Mouse (Mus musculus) adrenal gland, postnatal 25 days (tissue): ENCODE data around the gene Gm11037. TPM values are rescaled to one million over a fixed set of nuclear protein-coding genes. Genes with fewer than 3 reads are reported as not detected.
A peak's percentile ranks its signal among the peaks of the same experiment; 100 is the strongest.

Experiments used
- DNase-seq: peaks from one replicate; pipeline ENCODE4 v3.0.0; 2021; ENCODE audit warnings: mixed read lengths
- total RNA-seq: library from RNA; stranded (reverse); gene quantifications from 2 replicates; pipeline ENCODE4 v1.2.3, GENCODE M21; 2021

Gene Gm11037
- total RNA-seq, 1 experiment from 2014 or later, result not detected

DNA sequence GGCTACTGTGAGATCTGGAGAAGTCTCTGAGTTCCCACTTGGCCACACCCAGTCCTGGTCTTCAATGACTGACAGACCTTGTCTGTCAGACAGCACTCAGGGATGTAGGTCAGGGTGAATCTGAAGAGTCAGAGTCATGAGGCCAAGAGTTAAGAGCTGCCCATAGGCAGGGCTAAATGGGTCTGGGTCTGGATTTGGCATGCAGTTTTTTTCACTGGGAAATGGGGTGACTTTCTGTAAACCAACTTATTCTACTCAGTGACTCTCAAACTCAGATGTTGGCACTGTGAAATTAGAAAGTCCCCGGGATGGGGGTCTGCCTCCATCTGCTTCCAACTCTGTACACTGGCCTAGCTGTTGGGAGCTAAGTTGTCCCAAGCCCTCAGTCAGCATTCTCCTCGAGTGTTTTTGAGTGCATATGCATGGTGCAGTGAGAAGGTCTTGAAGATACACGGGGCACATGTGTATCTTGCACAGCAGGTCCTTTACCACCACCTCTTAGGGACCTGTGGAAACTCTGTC lies 4.6 kb upstream of the Gm11037 start:
- DNase-seq, result no peak

DNA sequence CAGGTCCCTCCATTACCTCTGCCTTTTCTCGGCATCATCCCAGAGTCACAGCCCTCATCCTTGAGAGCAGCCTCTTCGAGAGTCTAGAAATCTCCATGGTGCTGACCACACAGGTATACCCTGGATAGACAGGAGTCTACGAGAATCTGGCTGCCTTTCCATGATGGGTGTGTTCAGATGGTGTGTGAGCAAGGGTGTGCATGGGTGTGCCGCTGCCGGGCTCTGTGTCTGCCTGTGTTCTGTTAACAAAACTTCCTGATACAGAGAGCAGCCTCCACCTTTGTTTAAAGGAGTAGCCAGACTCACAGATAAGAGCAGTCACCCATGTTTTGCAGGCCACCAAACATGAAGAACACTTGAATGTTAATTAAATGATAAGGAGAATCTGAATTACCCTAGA lies 3.5 kb upstream of the Gm11037 start:
- DNase-seq, result no peak

DNA sequence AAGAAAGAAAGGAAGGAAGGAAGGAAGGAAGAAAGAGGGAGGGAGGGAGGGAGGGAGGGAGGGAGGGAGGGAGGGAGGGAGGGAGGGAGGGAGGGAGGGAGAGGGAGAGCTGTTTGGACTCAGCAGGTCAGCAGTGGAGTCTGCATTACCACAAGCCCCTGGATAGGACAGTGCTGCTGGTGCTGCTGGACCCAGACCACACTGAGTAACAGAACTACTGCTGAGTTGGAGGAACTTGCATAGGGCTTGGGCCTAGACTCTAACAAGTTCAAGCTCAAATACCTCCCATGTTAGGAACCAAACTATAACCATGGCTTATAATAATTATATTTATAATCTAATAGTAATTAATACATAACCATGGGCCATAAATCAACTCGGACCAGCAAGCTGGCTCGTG lies 2.4 kb upstream of the Gm11037 start:
- DNase-seq, result no peak

DNA sequence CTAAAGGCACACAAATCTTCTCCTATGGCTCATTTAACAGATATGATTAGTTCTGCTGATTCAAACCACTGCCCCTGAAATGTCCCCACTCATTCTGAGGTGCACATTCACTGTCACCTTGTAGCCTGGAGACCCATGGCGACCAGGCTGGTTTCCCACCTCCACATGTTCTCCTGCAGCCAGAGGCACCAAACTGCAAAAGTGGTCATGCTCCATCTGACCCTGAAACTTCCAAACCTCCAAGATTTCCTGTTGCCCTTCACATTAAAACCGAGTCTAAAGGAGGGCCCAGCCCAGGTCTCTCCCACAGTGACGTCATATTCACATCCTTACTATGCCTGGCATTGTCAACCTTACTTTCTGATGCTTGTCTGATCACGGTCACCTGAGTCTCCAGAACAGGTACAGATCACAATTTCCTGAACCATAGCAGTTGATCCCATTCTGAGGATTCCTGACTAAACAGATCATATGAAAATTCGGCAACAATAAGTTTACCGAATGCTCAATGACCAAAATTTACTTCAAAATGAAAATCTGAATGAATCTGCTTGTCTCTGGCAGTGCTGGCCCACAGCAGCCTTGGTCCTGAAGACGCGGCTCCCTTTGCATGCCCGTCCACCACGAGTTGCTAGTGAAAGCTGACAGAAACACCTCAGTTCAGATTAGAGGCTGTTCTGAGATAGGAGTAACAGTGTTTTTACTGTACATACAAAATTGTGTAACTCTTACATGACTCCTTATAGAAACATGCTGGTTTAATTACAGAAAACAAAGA lies 997 bp upstream of the Gm11037 start:
- no peak for DNase-seq

DNA sequence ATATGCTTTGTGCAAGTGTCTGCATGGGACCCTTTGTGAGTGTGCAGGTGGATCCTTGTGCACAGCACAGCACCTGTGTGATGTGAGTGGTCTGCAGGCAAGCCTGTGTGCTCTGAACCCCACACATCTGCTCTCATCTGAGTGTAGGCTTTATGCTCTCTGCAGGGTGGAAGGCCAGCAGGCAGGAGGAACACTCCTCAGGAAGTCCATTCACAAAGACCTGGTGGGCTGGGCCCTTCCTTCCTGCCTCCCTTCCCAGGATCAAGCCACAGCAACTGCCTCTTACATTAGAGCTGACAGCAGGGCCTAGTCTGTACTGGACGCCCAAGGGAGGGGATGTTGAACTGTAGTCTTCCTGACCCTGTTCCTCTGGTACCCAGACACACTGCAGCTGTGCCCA lies 1.1 kb downstream of the Gm11037 start:
- no peak for DNase-seq

DNA sequence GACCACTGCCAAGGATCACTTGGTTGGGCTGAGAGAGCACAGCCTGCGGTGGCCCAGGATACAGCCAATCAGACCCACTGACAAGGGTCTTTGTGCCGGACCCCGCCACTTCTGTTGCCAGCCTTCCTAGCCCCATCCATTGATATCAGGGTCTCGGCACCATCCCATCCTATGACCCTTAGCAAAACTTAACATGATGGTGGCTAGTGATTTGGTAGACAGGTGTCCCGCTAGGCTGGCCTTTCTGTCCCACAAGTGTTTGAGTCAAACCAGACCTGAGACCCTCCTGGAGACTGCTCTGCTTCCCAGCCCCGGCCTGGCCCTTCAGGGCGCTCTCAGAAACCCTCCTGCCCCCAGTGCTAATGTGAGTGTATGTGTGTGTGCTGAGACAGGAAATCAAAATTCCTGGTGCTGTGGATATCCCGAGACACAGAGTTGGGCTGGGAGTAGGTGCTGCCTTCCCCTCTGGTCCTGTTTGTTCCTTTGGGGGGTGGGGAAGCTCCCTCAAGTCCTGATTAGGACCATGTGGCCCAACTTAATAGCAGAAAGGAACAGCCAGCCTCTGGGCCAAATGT lies 1.6 kb downstream of the Gm11037 start:
- no peak for DNase-seq

DNA sequence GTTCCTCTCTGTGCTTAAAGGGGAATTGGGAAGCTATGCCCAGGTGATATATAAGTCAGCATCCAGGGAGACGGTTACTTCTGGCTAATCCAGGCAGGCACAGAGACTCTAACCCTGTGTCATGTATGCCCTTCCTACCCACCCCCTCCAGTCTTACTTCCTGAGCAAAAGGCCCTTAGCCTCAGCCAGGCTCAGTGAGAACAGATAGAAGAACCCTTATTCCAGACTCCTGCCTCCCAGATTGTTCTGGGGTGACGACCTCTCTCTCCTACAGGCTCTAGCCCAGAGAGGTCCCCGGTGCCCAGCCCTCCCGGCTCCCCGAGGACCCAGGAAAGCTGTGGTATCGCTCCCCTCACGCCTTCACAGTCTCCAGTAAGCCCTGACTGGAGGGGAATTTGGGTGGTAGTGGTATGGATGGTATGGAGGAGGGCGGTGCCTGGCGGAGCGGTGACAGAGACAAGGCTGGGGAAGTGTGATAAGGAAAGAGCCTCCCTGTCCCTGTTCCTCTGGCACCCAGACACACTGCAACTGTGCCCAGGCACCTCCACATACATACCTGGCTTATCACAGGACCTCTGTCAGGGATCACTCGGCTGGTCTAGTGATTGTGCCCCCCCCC lies 2.3 kb downstream of the Gm11037 start:
- DNase-seq, result no peak

DNA sequence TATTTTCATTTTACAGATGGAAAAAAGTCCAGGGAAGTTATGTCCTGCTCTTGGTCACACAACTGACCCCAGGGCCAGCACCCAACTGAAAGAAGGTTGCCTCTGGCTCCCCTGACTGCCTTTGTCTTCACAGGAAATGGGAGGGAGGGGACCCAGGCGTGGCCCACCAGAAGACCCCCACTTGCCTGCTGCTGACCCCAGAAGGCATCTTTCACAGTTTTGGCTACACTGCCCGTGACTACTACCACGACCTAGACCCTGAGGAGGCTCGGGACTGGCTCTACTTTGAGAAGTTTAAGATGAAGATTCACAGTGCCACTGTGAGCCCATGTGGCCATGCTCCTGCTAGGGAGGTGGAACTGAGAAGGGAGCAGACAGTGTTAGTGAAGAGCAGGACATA lies 5.0 kb downstream of the Gm11037 start:
- DNase-seq, result no peak

DNA sequence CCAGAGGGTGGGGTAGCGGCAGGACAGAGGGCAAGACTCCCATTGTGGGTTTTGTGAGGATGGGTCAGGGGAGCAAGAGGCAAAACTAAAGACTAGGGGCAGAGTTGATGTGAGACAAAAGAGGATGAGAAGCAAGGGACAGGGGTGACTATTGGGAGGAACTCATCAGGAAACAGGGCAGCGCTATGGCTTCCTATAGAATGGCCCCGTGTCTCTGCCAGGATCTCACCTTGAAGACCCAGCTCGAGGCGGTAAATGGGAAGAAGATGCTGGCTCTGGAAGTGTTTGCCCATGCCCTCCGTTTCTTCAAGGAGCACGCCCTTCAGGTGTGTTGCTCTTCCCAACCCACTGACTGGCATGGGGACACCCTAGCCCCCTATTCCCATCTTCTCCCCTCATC lies 5.5 kb downstream of the Gm11037 start:
- DNase-seq, result no peak

DNA sequence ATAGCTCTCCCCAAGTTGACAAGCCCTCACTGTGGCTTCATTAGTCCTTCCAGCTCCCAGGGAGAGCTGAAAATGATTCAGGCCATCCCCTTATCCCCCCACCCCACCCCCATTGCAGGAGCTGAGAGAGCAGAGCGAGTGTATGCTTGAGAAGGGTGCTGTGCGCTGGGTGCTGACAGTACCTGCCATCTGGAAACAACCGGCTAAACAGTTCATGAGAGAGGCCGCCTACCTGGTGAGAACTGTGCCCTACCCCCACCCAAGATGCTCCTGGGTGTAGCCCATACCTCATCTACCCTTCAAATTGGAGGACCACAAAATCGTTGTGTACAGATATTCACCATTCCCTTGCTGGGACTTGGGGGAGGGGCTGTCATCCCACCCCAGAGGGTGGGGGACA lies 6.0 kb downstream of the Gm11037 start:
- no peak for DNase-seq

DNA sequence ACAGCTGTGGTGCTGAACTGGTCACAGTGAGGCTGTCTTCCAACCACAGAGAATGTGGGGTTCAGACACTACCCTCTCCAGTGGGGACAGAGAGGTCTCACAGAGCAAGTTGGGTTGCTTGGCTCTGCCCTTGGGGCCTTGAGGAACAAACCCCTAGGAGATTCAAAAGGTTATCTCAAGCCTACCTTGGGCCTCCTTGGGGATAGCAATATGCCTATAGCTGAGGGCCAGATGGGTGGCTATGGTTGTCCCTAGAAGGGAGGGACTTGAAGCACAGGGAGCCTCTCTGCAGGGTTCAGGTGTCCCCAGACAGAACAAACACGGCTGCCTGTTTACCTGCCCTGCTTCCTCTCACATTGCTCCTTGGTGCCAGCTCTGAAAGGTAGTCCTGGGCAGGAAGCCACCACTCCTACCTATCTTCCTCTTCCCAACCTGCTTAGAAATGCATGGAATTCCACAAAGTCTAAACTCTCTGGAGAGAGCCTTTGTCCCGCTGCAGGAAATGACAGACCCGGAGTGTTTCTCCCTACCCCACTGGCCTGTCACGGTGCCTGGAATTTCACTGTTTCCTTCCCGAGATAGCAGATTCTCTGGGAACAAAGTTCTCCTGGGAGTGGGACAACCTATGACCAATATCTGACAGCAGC lies 6.7 kb downstream of the Gm11037 start:
- DNase-seq, result no peak

DNA sequence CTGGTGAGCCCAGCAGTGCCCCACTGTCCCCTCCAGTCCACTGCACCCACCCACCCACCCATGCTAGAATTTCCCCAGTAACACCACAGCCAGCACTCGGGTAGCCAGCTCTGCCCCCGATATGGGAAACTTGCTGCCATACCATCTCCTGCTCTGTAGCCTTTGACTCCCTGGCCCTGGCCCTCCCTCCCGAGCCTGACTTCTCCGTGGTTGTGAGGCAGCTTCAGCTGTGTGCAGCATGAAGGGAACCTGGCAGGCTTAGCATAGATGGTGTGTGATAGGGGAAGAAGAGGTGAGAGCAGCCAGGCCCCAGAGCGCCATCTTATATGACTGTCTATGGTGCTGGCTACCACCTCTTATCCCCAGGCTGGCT lies 7.2 kb downstream of the Gm11037 start:
- DNase-seq, result no peak

DNA sequence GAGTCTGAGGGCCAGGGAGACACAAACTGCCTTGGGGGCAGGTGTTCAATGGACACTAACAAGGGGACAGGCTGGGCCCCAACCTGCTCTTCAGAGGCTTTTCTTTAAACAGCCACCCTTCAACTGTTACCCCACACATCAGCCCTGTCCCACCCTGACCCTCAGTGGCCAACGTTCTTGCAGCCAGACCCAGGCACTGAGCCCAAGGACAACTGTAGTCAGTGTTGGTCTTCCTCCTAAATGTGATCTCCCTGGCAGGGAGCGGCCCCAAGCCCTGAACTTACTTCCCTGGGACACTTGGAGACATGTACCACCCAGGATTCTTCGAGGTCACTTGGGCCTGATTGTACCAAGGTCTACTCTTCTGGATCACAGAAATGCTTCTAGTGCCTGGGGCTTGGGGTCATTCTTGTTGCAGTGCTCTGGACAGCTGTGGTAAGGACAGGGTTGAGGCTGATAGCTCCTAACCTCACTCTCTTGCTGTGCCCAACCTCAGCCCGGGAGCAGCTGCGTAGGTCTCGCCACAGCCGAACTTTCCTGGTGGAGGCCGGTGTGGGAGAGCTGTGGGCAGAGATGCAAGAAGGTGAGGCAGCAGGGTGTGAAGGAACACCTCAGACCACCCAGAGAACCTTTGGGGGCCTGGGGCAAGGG lies 8.2 kb downstream of the Gm11037 start:
- DNase-seq, result no peak

DNA sequence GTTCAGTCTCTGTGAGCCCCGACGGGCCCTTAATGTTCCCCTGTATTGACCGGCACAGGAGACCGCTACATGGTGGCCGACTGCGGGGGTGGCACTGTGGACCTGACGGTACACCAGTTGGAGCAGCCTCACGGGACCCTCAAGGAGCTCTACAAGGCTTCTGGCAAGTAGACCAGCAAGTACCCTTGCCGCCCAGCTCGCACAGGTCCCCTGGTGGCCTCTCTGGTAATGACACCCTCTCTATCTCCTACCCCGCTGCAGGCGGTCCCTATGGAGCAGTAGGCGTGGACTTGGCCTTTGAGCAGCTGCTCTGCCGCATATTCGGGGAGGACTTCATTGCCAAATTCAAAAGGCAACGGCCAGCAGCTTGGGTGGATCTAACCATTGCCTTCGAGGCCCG lies 9.3 kb downstream of the Gm11037 start:
- DNase-seq, result peak; percentile 72

DNA sequence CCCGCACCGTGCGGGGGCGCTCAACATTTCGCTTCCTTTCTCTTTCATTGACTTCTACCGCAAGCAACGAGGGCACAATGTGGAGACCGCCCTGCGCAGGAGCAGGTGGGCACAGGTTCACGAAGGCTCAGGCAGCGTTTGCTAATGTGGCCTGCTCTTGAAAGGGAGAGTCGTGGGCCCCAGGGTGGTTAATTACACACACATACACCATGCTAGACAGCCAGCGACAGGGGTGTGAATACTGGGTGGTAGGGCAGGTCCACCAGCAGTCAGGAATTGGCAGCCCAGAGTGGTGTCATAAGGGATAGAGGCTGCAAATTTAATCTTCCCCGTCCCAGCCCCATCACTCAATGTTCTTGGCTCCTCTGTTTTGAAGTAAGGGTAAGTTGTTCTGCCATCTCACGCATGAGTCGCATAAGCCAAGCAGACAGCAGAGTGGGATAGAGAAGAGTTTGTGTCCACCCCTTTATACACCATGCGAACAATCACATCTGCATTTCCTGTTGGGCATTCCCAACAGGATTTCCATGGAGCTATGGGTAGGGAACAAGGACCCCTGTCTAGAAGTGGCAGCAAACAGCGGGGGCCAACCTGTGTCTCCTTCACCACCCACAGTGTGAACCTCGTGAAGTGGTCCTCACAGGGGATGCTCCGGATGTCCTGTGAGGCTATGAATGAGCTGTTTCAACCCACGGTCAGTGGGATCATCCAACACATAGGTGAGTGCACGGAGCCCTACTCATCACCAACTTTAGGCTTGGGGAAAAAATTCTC lies 9.9 kb downstream of the Gm11037 start:
- no peak for DNase-seq

DNA sequence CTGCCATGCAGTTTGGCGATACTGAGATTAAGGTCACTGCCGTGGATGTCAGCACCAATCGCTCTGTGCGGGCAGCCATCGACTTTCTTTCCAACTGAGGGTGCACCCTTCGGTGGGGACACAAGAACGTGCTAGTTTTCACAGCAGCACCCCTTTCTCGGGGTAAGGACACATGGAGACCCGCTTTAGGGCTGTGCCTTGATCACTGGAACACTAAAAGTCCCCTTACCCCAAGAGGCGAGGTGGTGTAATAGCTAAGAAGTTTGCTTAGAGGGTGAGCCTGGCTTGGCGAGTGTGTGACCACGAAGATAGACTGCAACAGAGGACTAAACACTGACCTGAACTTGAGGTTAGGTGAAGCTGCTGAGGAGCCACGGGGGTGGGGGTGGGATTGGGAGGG lies 11.8 kb downstream of the Gm11037 start:
- no peak for DNase-seq

DNA sequence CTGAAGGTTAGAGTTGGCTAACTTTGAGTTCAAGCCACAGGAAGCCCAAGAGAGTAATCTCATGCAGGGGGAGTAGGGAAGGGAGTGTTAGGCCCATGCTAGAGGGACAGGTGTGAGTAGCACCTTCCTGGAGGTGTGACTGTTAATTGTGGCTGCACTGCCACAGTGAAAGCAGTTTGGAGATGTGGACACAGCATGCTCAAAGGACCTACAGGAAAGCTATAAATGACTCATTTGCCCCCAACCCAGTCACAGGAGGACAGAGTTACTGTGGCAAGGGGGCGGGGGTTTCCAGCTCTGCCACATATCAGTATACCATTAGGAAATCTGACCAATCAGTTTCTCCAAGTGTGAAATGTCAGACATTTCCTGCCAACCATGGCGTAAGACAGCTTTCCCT lies 12.2 kb downstream of the Gm11037 start:
- DNase-seq, result no peak

DNA sequence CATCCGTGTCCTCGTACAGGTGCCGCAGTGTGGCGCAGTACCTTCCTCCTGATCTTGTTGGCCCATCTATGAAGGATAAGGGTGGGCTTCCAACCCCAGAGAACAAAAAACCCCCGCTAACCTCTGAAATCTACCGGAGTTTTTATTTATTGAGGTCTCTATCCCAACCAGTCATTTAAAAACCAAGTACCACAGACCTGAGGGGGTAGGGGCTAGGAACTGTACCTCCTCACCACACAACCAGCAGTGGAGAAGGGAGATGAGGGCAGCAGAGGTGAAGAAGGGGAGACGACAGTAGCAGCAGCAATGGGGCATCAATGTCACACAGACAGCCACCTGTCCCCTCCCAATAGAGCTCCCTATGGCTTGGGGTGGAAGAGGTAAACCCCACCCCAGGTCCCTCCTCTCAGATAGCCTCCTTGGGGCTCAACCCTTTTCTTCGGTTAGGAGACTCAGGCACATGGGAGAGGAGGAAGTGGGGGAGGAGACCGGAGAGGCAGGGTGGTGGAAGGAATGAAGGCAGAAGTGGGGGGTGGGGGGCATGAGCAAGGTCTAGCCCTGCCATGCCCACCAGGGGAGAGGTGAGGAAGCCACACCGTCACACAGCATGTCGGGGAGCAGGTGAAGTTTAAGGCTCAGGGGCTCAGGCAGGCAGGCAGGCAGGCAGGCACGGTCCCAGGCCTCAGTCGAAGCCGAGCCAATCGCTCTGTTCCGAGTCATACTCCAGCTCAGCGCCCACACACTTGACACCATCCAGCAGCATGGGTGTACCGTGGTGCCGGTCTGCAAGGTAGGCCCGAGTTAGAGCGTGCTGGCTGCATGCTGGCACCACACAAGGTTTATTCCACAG lies 13.1 kb downstream of the Gm11037 start:
- no peak for DNase-seq

DNA sequence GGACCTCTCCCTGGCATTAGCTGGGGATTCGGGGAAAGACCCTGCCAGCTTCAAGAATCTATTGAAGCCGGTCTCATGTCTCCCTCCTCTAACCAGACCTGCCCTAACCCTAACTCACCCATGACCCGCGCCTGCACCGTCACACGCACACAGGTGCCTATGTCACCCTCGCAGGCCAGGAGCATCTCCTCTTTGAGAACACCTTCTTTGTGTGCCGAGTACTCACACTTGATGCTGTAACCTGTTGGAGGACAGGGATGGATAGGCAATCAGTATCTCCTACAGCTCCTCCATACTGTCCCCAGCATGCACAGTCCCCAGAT lies 13.7 kb downstream of the Gm11037 start:
- no peak for DNase-seq

DNA sequence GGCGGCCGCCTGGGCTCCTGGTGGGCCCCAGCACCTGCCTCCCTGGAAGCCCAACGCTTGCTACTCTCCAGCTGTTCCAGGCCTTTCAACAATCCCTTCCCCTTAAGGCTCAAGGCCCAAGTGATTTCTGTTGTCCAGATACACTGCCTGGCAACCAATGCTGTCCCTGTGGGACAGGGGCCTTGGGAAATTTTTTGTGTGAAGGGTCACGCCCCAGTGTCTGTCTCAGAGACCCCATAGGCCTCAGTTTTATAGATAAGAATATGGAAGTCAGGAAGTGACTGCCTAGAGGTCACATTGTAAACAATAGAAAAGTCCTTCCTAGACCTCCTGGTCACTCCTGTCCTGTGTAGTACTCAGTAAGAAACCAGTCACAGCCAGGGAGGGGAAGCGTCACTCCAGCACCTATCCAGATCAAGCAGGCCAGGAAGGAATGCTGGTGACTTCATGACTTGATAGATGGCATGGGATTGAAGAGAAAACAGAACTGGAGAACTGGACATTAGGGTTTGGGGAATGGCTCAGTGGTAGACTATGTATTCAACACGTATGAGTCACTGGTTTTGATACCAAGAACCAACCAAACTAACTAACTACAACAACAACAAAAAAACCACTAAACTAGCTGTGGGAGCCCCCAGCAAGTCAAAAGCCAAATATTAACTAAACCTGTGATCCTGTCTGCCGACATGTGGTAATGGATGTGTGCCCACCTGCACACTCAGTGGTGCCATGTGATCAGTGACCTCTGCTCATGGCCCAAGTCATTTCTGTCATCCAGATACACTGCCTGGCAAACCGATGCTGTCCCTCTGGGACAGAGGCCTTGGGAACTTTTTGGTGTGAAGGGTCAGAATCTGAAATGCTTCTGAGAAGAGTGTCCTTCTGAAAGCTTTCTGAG lies 15.3 kb downstream of the Gm11037 start:
- no peak for DNase-seq
